Mouse (Mus musculus): ENCODE results near the gene Ccnb1ip1.

The Ccnb1ip1 gene

DNA sequence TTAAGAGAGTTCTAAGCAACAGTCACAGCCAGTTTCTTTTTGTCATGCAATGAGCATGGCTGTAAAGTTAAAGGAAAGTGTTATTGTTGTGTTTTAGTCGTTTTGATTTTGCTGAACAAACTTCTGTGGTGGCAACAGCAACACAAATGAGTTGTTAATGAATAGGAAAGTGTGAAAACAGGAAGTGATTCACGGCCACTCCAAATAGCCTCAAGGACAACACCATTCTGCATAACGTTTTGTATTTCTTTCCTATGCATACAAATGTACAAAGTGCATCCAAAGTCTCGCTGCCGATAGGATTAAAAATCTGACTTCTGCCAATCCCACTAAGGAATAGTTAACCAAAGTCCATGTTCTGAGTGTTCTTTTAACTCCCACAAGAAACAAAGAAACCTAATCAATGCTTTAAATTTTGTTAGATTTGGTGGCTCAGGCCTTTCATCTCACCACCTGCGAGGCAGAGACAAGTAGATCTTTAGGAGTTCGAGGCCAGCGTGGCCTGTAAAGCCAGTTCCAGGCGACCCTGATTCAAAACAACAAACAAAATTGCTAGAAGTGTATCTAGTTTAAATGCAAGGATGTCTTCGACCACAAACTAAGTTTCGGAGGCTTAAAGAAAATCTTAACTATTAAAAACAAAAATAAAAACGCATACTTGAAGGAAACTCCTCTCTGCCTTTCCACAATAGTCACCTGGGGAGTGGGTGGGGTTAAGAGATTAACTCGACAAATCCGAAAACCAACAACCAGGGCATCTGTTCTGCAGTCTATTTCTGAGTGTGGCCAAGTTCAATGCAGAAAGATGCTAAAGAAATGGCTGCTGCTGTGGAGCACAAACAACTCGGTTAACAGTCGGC lies 22.9 kb downstream of the Ccnb1ip1 start:
- in situ Hi-C loops (cut with MboI) = loop anchor here (25.0 kb wide), 1 partner anchor 478 kb away; the partner anchor contains the start of gene Rnase2a

DNA sequence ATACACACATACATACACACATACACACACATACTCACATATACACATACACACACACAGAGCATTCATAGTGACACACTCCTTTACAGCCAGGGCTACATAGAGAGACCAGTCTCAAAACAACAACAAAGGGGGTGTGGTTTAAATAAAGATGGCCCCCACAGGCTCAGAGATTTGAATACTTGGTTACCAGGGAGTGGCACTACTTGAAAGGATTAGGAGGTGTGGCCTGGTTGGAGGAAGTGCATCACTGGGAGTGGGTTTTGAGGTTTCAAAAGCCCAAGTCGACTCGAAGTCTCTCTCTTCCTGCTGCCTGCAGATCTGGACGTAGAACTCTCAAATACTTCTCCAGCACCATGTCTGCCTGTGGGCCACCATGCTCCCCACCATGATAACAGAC lies 25.4 kb downstream of the Ccnb1ip1 start:
- in situ Hi-C loops (cut with MboI) = loop anchor here (25.0 kb wide), 1 partner anchor 480 kb away; the partner anchor contains the start of gene Rnase2a

DNA sequence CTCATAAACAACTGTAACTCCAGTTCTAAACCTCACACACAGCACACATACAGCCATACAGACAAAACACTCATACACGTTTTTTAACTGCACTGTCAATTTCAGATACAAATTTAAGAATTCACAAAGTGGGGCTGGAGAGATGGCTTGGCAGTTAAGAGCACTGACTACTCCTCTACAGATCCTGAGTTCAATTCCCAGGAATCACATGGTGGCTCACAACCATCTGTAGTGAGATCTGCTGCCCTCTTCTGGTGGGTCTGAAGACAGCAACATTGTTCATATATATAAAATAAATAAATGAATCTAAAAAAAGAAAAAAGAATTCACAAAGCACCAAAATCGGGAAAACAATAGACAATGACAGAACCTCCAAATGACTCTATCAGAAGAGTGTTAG lies 36.2 kb downstream of the Ccnb1ip1 start:
- in situ Hi-C loops (cut with MboI) = no loop called here

DNA sequence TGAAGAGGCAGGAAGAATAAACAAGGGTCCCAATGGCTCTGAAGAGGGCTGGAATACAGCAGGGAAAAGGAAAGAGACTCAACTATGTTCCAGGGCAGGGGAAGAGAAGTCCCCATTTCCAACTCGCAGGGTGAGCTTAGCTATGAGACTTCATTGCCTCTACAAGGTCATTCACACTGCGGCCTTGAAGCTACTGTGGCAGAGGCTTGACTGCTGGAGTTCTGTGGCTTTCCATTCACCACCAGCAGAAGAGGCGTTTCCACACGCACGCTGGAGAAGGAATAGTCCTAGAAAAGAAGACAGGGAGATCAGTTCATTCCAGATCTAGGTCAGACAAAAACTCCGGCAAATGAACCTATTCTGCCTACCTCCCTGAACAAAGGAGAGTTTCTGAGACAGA lies 41.8 kb downstream of the Ccnb1ip1 start:
- in situ Hi-C loops (cut with MboI) = no loop called here

DNA sequence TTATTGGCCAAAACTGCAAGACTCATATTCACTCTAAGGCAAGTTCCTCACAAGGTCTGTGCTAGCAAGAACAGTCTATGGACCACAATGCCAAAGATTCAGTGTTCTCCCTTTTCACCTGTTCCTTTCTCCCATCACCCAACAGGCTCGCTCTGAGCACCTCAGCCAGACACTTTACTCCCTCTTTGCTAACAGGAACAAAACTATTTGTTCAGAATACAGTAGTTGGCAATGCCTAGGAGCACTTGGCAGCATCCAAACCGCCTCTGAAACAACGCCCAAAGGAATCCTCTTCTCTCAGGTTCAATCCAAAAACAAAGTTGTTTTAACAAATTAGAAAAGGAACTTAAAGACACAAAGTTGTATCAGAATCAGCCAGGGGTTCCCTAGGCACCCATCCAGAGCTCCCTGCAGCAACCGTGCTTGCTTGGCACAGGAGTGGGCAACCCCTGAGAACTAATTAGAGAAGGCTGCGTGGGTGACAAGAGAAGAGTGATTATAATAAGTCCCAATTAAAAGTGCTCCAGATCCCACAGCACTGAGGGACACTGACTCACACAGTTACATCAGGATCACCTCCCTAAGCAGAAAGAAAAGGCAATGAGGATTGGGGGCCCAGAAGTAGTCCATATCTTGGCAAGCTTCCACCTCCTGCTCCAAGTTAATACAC lies 49.0 kb downstream of the Ccnb1ip1 start:
- in situ Hi-C loops (cut with MboI) = no loop called here

DNA sequence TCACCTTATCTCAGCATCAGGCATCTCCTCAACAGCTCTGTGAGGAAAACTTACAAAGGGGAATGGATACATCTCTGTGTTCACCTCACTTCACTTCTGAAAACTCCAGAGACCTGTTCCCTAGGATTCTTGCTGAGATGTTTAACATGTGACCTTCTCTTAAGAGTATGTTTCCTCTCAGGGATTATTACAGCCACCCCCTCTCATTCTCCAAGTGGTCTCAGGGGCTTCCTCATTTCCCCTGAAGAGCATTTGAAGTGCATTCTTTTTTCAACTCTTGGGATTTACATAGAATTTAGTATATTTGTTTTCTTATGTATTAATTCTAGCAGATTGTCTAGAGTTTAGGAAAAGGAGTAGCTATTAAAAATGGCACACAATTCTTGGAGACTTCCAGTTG lies 62.5 kb downstream of the Ccnb1ip1 start, which contains the start of gene Olfr749:
Gene Olfr749 (minus strand): TSS at position 101 of the 400 bp plus-strand sequence.
- in situ Hi-C loops (cut with MboI) = no loop called here

DNA sequence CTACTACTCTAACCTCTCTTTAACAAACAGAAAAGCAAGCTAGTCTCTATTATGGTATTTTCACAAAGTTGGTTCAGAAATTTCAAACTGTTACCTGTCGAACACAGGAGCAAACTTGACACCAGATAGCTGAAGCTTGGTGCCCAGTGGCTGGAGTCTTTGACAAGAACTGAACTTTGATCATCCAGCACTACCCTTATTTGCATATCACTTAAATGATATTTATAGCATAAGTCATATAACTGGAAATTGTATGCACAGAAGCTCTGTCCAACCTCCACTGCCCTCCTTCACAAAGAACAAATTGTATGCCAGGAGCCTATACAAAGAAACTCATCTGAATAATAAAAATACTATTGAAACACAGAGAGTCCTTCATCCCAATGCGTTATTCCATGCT lies 65.9 kb downstream of the Ccnb1ip1 start:
- in situ Hi-C loops (cut with MboI) = no loop called here

DNA sequence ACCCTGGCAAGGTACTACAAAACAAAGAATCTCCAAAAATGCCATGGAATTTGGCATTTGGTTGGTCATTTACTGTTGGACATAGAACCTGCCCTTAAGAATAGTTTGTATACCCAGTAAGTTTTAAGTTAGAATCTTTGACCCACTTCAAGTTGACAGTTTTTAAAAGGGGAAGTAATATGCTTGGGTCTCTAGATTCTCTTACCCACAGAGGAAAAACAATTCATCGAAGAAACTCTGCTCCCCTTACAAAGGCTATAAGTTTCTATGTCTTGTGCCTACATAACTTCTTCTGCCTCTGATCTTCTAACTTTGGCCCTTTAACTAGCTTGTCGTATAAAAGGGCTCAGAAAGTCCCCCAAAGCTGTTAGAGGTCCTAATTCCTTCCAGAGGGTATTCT lies 67.2 kb downstream of the Ccnb1ip1 start:
- in situ Hi-C loops (cut with MboI) = no loop called here

Data from mature B cell (primary cell).